Mouse (Mus musculus) retina, postnatal 7 days (tissue): ENCODE measurements at regions not wholly inside any gene's neighbourhood (a gene's known extent, or its start where the extent isn't known, plus 50 kb on each side); places are given as distances from the start of the nearest gene placed in this dataset.

Experiments
- DNase-seq: peaks from one replicate; pipeline ENCODE4 v3.0.0-alpha.2; 2012; ENCODE audit warnings: low read depth, low spot score

DNA sequence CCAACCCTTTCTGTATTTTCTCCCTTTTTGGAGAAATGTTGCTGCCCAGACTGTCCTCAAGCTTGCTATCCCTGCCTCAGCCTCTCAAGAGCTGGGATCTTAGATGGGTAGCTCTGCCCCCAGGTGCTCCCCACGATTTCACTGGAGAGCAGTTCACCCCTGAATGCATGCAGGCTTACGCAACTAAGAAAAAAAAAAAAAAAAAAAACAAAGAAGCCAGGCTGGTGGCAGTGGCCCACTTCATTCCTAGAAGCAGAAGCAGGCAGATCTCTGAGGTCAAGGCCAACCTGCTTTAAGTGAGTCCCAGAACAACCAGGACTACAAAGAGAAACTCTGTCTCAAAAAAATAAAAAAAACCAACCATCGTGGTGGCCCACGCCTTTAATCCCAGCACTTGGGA lies 51.2 kb upstream of the Fbxo11 start:
- no peak for DNase-seq

DNA sequence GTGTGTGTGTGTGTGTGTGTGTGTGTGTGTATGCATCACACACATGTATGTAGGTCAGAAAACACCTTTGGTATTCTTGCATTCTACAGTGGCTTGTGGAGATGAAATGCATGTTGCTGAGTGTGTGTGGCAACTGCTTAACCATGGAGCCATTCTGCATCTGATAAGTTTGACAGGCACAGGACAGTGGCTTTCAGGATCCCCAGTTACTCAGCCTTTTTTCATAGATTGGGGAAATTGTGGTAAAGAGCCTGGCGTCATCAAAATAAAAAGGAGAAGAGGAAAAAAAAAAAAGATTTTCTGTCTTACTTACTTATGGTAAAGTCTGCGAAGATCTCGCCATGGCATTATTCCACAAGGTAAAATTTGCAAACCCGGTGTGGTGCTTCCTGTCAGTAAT lies 53.6 kb upstream of the Fbxo11 start:
- no peak for DNase-seq

DNA sequence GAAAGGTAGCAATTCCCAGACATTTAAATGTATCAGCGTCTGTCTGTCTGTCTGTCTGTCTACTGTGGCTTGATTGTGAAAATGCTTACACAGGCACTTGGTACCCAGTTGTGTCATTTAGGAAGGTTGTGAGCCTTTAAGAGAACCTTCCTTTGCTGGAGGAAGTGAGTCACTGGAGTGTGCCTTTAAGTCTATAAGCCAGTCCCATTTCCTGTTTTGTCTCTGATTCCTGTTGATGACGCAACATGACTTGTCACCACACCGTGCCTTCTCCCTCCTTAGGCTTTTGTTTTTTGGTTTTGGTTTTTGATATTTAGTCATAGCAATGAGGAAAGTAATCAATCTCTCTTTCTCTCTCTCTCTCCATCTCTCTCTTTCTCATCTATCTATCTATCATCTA lies 58.6 kb upstream of the Fbxo11 start:
- DNase-seq = no peak

DNA sequence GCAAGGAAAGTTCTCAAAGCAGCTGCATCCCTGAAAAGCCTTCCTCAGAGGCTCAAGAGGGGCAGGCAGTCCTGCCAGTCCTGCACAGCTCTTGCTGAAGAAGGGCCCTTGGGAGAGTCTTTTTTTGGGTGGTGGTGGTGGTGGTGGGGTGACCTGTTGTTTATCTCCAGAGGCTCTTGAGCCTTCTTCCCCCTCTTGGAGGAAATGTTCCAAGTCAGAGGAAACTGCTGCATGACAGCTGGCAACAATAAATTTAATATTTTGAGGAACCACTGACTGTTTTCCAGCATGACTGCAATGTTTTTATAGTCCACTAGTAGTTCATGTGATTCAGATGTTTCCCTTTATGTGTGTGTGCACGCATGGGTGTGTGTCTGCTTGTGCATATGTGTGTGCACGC lies 62.0 kb upstream of the Fbxo11 start:
- no peak for DNase-seq

DNA sequence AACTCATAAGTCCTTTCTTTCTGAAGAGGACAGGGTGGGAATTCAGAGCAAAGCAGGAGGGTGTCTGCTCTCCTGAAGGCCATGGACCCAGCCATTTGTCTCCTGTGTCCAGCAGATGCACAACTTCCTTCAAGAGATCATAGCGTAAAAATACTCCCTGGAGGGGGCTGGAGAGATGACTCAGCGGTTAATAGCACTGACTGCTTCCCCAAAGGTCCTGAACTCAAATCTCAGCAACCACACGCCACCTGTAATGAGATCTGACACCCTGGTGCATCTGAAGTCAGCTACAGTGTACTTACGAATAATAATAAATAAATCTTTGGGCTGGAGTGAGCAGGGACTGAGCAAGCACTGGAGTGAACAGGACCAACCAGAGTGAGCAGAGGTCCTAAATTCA lies 66.2 kb upstream of the Fbxo11 start:
- no peak for DNase-seq

DNA sequence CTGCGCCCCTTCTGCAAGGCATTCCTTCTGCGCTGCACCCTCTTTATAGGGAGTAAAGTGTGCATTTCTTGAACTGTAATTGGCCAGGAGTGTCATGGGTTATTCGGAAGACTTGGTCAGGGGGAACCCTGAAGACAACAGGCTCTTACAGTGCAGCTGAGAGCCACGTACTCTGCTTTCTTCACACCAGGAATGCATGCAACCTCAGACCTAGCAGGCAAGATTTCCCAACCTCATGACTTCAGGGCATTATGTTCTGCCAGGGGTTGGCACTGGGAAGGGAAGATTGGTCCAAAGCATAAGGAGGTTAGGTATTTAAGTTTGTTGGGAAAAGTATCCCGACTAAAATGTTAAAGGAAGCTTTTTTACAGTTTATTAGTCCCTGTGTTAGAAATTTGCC lies 66.9 kb upstream of the Fbxo11 start:
- no peak for DNase-seq

DNA sequence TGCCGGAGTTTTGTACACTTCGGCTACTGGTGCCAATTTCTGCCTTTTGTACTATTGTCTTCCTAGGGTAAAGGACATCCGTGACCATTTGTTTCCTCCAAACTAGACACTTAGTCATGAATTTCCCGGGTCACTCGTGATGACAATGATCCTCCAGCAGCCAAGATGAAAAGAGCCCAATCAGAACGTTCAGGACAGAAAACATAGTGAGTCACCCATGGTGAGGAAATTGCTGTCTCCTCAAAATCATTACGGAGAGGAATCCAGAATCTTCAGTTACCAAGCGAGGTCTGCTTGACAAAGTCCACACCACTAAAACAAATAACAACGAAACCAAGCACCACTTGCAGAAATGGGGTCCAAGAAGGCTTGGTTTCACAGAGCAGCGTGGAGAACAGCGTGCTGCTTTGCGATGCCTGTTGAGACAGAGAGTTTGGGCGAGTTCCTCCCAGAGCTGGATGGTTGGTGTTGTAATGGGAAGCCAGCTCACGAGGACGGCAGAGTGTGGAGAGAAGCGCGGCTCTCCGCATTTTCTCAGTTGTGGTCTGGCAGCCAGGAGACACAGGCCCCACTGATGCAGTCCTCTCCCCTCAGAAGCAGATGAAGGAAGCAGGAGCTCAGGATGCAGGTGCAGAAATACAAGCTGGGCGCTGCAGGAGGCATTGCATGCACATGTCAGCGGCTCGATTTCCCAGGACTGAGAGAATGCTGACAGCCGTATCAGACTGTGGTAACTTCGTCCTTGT lies 67.7 kb upstream of the Fbxo11 start:
- no peak for DNase-seq

DNA sequence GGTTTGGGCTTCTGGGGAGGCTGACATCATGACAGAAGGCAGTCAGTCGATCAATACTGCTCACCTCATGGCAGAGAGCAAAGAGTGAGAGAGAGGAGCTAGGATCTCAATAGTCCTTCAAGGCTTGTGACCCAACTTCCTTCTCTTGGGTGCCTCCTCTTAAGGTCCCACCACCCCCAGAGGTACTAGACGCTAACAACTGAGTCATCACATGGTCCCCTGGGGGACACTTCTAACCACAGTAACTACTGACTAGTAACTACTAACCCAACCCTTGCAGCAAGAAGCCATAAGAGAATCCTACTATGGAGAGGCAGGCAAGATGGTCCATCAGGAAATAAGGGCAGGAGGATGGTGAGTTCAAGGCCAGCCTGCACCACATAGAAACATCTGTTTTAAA lies 69.5 kb upstream of the Fbxo11 start:
- no peak for DNase-seq

DNA sequence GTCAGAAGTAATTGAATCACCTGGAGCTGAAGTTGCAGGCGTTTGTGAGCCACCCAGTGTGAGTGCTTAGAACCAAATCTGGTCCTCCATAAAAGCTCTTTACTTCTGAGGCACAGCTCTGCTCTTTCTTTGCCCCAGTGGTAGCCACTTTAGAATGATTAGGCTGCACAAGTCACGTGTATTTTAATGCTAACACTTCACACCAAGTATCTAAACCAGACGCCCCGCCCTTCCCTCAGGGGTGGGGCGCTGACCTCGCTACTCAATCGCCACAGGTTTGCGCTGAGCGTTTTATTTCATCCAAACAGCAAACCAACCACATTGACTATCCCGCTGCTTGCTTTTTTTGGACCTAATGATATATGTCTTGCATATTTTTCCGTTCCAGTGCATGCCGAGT lies 76.4 kb upstream of the Fbxo11 start:
- no peak for DNase-seq

DNA sequence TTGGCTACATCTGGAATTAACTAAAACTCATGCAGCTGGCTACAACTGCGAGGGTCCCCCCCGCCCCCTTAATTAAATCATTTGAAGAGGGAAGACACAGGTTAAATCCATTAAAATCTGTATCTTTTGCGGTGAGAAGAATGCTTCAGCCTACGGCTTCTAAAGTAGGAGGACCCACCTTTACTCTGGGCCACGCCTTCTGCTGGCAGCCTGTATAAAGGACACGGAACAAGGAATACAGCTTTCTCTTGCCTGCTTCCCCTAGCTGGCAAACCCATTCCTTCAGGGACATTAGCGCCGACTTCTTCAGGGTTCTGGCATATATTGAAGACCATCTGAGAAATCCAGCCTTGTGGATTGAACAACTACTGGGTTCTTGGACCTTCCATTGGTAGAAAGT lies 76.9 kb upstream of the Fbxo11 start:
- no peak for DNase-seq

DNA sequence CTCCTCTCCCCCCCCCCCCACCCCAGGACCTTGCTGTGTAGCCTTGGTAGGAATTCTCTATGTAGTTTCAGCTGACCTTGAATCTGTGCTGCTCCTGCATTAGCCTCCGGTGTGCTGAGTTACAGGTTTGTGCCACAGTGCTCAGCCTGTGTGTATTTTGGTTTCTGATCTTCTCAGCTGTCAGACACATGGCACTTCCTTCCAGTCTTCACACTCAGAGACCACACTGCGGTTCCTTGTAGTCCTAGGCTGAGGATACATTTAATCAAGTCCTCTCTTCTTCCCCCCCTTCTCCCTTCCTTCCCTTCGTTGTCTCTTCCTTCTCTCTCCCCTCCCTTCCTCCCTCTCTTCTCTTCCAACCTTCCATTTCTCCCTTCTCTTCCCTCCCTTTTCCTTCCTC lies 77.7 kb upstream of the Fbxo11 start:
- no peak for DNase-seq

DNA sequence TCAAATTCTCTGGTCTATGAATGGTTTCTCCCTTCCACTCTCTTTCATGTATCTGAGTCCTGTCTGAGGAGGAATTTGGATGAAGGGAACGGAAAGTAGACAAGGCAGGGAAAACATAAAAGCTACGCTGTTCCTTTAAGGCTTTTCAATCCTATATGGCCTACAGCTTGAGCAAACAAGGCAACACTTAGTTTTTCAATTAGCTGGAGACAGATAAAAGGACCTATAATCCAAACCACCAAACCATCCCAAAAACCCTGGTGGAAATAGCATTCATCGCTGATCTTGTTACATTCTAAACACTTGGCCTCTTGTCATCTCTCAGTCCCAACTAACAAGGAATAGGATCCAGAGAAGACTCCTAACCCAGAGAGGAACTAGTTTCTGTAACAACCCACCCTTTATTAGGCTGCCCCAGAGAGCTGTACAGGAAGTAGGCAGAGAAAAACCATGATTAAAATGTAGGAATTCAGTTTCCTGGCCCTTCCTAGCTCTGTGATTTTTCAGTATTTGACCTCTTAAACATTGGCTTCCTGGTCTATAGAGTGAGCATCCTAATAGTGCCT lies 78.4 kb upstream of the Fbxo11 start:
- DNase-seq = no peak

DNA sequence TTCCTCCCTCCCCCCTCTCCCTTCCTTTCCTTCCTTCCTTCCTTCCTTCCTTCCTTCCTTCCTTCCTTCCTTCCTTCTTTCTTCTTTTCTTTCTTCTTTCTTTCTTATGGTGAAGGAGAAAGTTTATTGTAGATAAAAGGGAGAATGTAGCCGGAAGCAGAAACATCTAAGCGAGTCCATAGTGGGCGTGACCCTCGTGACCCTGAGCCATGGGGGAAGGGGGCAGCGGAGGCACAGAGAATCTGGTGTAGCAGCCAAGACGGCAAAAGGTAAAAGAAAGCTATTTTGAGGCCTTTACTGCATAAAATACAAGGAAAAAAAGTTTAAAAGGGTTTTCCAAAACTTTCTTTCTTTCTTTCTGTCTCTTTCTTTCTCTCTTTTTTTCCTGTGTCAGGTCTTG lies 93.5 kb upstream of the Fbxo11 start:
- no peak for DNase-seq

DNA sequence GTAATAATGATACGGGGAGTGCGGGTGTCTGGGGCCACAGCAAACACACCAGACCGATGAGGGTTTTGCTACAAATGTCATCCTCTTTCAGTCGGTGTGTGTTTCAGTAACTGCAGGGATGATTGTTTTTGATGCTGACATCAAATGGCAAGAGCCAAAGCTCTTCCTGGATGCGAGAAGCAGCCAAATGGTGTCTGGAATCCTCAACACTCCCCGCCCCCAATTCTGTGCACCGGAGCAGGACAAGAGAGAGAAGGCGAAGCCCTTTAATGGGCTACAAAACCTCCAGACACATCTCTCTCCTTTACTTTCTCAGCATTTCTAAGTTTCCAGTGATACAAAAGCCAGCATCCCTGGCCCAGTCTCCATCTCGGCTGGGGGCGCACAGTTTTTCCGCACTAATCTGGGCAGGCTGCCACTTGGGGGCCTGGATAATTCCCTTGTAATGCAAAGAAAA lies 94.1 kb upstream of the Fbxo11 start:
- DNase-seq = no peak

DNA sequence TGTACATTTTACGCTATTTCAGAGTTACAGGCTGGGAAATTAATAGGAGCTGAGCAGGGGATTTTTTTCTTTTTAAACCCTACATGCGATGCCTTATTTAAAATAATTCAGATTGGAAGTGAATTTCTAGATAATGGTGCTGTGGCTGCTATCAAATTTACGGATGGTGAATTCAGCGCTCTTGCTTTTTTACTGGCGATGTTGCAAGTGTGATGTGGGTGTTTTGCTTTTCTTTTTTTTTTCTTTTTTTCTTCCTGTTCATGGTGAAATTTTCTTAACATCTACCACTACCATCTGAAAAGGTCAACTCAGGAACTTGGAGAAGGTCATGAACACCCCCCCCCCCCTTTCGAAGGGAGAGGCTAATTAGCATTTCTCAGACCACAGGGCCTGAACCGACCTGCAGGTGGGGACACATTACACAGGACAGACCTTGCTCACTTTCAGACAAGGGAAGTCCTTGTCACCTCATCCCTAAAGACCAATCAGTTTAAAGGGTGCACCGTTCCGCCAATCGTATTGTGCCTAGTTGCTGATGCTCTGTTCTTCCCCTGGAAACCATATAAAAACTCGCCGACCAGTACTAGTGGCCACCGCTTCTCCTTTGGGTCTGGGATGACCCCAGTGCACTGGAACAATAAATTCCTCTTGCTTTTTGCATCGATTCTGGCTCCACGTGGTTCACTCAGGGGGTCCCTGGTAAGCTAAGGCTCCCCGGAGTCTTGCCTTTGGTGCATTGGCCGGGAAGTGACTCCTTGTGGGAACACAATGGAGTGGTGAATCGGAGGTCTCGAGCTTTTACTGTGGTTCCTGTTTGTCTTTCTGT lies 95.0 kb upstream of the Fbxo11 start:
- DNase-seq = no peak

DNA sequence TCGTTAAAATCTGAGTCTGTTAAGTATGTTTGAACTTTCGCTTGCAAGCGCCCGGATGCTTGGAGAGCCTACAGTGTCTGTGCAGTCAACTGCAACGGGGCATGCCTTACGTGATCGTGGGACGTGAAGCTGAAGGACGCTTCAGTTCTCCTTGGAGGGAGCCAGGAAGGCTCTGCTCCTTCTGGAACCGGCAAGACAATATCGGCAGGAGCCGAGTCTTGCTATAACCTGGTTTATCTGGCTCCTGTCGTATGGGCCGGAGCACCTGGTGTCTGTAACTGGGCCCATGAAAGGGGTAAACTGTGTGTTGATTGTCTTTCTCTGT lies 95.5 kb upstream of the Fbxo11 start:
- no peak for DNase-seq

DNA sequence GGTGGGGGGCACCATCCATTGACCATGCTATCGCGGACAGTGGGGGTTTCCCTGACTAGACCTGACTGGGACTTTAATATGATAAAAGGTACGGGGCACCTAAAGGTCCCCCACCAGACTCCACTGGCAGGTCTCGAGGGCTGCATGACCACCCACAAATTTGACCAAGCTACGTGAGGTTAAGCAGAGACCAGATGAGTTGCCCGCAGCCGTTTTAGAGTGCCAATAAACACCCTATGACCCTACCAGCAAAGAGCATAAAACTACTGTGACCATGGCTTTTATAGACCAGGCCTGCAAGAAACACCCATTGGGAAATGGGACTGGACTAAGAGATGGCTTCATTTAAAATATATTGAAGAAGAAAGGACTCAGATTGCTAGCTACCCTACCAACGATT lies 96.7 kb upstream of the Fbxo11 start:
- DNase-seq = no peak

DNA sequence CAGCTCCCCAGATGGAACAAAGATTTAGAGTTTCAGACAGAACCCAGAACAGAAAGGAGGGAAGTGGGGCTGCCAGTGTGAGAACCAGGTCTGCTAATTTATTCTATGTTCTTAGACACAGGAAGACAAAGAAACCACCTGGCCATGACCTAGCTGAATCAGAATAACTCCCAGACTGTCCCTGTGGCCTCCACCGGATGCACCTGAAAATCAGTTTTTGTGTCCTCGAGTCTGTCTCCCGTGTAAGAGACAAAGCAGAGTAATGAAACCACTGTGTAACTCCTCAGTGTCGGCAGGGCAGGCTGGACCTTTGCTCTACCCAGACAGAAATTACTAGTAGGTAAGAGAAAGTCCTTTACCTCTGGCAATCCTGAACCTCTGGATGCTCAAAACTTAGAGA lies 99.7 kb upstream of the Fbxo11 start:
- no peak for DNase-seq

DNA sequence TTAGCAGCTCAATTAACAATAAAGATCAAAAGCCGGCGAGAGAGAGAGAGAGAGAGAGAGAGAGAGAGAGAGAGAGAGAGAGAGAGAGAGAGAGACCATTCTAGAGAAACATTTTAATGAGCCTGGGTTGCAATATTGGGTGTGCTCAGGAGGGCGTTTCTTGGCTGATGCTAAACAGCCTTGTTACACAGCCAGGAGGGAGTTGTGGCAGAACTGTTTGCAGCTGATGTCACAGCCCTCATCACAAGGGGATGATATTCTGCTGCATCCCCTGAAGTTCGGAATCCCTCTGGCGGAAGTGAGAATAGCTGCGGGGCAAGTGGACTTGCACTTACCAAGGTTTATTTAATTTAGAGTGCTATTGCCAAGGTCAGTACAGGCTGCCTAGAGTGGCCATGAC lies 100.7 kb upstream of the Fbxo11 start:
- DNase-seq = no peak

DNA sequence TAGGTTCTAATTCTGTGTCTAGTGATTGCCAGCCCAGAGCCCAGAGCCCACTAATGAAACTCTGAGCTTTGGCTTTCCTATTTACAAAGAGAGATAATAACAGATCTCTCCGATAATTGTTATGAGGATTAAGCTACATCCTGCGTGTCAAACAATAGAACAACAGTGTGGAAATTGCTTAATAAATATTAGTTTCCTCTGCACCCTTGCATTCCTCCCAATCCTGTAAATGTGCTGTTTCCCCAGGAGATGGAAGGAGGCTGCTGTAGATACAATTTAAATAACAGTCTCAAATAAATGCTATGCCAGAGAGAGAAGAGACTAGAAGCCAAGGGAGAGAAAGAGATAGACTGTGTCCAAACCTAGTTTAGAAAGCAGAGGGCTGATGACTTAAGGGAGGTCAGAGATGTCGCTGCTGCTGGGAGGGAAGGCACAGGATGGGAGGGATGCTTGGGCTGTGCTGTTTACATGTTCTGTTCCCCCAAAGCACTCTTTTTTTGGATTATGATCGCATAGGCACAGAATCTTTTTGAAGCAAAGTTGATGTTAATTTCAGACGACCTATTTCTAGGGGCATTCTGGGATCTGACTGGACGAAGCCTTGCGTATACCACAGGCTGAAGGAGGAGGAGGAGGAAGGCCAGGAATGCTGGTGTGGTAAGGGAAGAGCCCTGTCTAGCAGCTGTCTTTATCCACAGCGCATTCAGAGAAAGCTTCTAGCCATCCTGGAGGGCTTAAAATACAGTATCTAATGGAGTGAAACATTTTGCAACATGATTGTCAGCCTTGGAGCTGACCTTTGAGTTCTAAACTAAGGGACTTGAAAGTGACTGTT lies 103.4 kb upstream of the Fbxo11 start:
- DNase-seq = no peak

DNA sequence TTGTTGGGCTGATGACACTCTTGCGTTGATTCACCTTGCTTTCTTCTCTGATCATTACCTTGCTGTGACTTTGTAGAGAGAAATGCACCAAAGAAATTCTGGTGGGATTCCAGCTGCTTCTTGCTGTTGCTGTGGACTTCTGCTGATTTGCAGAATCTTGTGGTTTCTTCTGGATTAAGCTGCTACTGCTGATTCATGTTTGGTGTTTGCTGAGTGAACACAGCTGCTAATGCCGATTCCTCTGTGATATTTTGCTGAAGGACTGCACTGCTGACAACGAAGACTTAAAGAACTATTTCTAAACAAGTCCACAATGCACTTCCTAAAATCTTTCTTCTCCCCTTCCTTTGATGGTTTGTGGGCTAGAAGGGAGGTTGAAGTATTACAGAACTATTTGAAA lies 106.5 kb upstream of the Fbxo11 start:
- no peak for DNase-seq

DNA sequence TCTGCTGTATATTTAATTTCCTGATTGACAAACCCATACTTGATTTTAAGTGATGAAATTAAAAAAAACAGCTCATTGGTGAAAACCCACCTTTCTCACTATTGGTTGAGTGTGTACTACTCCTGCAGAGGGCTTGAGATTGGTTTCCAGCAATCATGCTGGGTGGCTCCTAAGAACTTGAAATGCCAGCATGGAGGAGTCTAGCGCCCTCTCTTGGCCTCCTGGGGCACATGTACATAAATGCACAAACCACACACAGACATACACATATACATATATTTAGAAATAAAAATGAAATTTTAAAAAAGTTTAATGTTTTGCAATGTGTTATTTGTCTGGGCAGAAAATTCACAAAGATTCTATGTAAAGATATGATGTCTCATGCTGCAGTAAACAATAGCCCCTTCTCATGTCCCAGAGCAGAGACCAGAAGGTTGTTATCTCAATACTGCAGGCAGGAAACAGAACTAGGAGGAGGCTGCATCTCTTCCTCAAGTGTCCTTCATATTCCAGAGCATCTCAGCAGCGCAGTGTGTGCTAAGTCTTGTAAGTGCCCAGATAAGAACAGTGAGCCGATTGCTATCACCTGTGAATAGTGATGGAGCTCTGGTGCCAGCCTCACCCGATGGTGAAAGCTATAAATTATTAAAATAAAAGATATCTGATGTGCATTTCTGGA lies 108.4 kb upstream of the Fbxo11 start:
- DNase-seq = no peak
